Mouse (Mus musculus) forebrain, embryonic 11.5 days (tissue): ENCODE measurements around the gene Myo10. TPM values are rescaled to one million over a fixed set of nuclear protein-coding genes. Genes with fewer than 3 reads are reported as not detected.

Source experiments
- ATAC-seq: fragments of 200-750 bp; cut with Nextera tagmentation; replicated peaks from 2 replicates; pipeline ENCODE4 v1.8.0; 2017; ENCODE audit warnings: moderate TSS enrichment; ENCODE audit not compliant: low FRiP score
- DNase-seq: peaks from one replicate; pipeline ENCODE4 v3.0.0-alpha.2; 2017; ENCODE audit warnings: low spot score
- H3K27ac ChIP-seq: fragments of 300-500 bp; sonication (generic); 2 replicates; pipeline ENCODE4 v1.5.1; 2014; ENCODE audit warnings: low read depth, low read length
- H3K27me3 ChIP-seq: fragments of 300-500 bp; sonication (generic); 2 replicates; pipeline ENCODE4 v1.6.1; 2014; ENCODE audit warnings: mild to moderate bottlenecking, low read length, mixed read lengths; ENCODE audit not compliant: control insufficient read depth, insufficient read depth
- H3K36me3 ChIP-seq: fragments of 300-500 bp; sonication (generic); 2 replicates; pipeline ENCODE4 v1.6.1; 2014; ENCODE audit warnings: mild to moderate bottlenecking, low read length, moderate library complexity, mixed read lengths; ENCODE audit not compliant: control insufficient read depth, insufficient read depth
- H3K4me1 ChIP-seq: fragments of 300-500 bp; sonication (generic); replicated peaks from 2 replicates; pipeline ENCODE4 v1.6.1; 2014; ENCODE audit warnings: low read length, mixed read lengths; ENCODE audit not compliant: control insufficient read depth, insufficient read depth
- H3K4me2 ChIP-seq: fragments of 300-500 bp; sonication (generic); 2 replicates; pipeline ENCODE4 v1.6.1; 2014; ENCODE audit warnings: low read depth, mild to moderate bottlenecking, low read length, moderate library complexity, mixed read lengths; ENCODE audit not compliant: severe bottlenecking
- H3K4me3 ChIP-seq: fragments of 300-500 bp; sonication (generic); 2 replicates; pipeline ENCODE4 v1.5.1; 2014; ENCODE audit warnings: low read depth, low read length
- H3K9ac ChIP-seq: fragments of 300-500 bp; sonication (generic); 2 replicates; pipeline ENCODE4 v1.6.1; 2014; ENCODE audit warnings: low read length
- H3K9me3 ChIP-seq: fragments of 300-500 bp; sonication (generic); 2 replicates; pipeline ENCODE4 v1.6.1; 2016; ENCODE audit warnings: low read length, mixed read lengths; ENCODE audit not compliant: control insufficient read depth
- WGBS: fragments of 180-500 bp; shearing (Covaris S2); extraction: QIAGEN DNeasy Blood & Tissue Kit; methylation state at CpG from one replicate; pipeline ENCODE4 v1.1.7; 2014; 5-methylcytosine and 5-hydroxymethylcytosine counted together
- polyA plus RNA-seq: library from polyadenylated mRNA; unstranded; fragments of >200 nt; fragmentation: Nextera tagmentation; extraction: Ambion mirVana; gene quantifications from 2 replicates; pipeline ENCODE4 v1.2.1, GENCODE M21; 2014

The Myo10 gene
- polyA plus RNA-seq, 1 experiment from 2014 or later, result 72.6 TPM

DNA sequence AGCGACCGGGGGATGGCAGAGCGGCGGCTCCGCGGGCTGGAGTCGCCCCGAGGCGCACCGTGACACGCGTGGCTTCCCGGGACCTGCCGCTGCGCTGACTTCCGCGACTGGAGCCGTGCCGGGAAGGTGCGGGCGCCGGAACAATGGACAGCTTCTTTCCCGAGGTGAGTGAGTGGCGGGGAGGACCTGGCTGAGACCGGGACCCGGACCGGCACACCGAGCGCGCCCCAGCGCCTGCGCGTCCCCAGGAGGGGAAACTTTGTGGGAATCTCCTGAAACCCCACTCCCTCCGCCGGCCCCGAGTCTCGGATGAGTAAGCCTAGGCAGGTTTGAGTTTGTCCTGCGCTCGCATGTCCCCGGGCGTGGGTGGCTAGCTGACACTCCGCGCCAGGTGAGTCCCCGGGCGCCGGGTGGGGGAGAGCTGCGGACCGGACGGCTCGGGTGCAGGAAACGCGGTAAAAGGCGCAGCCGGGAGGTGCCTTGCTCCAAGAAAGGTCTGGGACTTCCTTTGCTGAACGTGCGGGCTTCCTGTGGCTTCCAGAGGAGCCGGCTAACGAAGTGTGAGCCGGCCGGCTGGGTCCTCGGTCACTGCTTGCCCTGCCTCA is 644 bp downstream of the Myo10 start:
- no peak for ATAC-seq
- peaks cover 10% of the 10 kb centered on the region; the same call in 1 of the 2 replicates for H3K27me3 ChIP-seq
- under 1% methylated on average over 53 of the region's 61 CpGs for WGBS

GRCm38 (mm10) chr15:25623556-25624180 is 1.3 kb downstream of the Myo10 start:
- H3K9ac ChIP-seq, result peak overlapping the region; percentile 76
- H3K4me3 ChIP-seq, result peak overlapping the region; percentile 74
- WGBS, result 9% methylated on average over 9 of the region's 9 CpGs
- H3K27ac ChIP-seq, result no peak overlapping the region
- ATAC-seq (no peak), DNase-seq (no peak)
- H3K27me3 ChIP-seq, result peaks cover 10% of the 10 kb centered on the region; the same call in 1 of the 2 replicates
- no peaks in the 10 kb centered on the region; the same call in 1 of the 2 replicates for H3K9me3 ChIP-seq
- H3K4me1 ChIP-seq, result peaks cover 1% of the 10 kb centered on the region; the same call in 1 of the 2 replicates
- peak overlapping the region; percentile 95 for H3K4me2 ChIP-seq
- no peaks in the 10 kb centered on the region for H3K36me3 ChIP-seq

More for the DNA sequence above, 644 bp downstream of the Myo10 start:
- Histone ChIP-seq H3K4me3 (peak overlapping the region; percentile 74), H3K4me1 (peaks cover 1% of the 10 kb centered on the region; the same call in 1 of the 2 replicates), H3K27ac (peak overlapping the region; percentile 53), H3K36me3 (no peaks in the 10 kb centered on the region), H3K4me2 (peak overlapping the region; percentile 95), H3K9me3 (no peaks in the 10 kb centered on the region), H3K9ac (peak overlapping the region; percentile 76)
- DNase-seq, result peak; percentile 79

DNA sequence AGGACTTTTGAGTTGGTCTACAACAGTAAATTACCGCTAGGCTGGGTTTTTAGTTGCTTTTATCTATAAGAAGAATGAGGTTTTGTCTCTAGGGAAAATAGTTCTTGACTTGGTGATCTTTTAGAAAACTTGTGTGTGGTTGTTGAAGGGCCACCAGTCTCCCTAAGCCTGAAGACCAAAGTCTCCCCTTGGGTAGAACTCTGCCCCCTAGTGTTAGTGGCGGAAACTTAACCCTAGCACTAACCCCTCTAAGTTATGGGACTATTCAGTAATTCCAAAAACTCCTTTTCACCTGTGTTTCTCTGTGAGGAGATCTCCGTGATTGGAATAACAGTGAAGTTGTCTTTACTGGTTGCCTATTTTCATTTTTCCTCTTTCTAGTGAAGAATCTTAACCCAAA is 1.9 kb downstream of the Myo10 start:
- H3K36me3 ChIP-seq, result no peaks in the 10 kb centered on the region
- H3K27ac ChIP-seq, result no peak overlapping the region
- no peak for DNase-seq
- no peak overlapping the region for H3K4me2 ChIP-seq
- no peaks in the 10 kb centered on the region; the same call in 1 of the 2 replicates for H3K9me3 ChIP-seq
- H3K27me3 ChIP-seq, result peaks cover 10% of the 10 kb centered on the region; the same call in 1 of the 2 replicates
- 53% methylated on average over 3 of the region's 3 CpGs for WGBS
- H3K4me3 ChIP-seq, result no peak overlapping the region; the same call in 1 of the 2 replicates
- H3K9ac ChIP-seq, result no peak overlapping the region
- H3K4me1 ChIP-seq, result peaks cover 1% of the 10 kb centered on the region; the same call in 1 of the 2 replicates
- no peak for ATAC-seq

DNA sequence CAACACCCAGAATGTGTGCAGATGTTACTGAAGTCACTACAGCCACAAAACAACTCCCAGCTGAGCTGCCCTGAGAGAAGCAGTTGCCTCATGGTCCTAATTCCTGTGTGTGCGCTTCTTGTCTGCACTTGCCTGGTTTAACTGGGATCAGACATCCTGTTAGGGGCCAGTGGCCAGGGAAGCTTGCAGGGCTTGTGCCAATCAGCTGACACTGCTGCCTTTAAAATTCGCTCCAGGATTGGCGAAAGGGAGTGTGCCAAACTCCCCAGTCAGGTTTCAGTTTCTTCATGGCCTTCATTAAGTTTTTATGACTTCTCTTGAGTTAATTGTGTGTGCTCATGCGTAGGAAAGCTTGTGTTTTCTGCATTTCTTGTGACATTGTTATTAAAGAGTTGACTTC is 3.1 kb downstream of the Myo10 start:
- Histone ChIP-seq H3K9me3 (no peaks in the 10 kb centered on the region; the same call in 1 of the 2 replicates), H3K4me3 (no peak overlapping the region), H3K4me1 (peaks cover 1% of the 10 kb centered on the region; the same call in 1 of the 2 replicates), H3K36me3 (no peaks in the 10 kb centered on the region), H3K27me3 (peaks cover 8% of the 10 kb centered on the region; the same call in 1 of the 2 replicates), H3K27ac (no peak overlapping the region), H3K4me2 (0 out of 2 replicates have a peak overlapping the region, but pooled peaks have one; percentile 9), H3K9ac (no peak overlapping the region)
- 75% methylated on average over 4 of the region's 4 CpGs for WGBS
- ATAC-seq (no peak), DNase-seq (no peak)

DNA sequence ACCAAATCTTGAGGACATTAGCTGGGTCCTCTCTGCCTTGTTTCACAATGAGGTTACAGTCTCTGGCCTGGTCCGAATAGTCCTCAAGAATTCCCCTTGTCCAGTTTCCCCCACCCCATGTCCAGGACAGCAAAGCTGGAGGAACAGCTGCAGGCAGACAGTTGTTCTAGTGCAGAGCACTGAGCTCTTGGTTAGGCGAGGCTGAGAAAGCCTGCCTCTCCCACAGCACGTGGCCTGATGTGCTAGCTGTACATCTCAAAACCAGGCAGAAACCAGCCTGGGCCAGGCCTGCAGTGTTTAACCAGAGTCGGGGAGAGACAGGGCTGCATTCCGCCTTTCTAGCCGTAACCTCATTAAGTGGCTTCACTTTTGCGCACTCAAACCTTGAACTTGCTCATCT is 4.7 kb downstream of the Myo10 start:
- no peak overlapping the region for H3K27ac ChIP-seq
- DNase-seq, result no peak
- 85% methylated on average over 7 of the region's 7 CpGs for WGBS

GRCm38 (mm10) chr15:25628251-25628650 is 5.9 kb downstream of the Myo10 start:
- no peak overlapping the region for H3K4me3 ChIP-seq
- no peaks in the 10 kb centered on the region for H3K27me3 ChIP-seq
- ATAC-seq (no peak), DNase-seq (no peak)
- H3K4me2 ChIP-seq, result no peak overlapping the region
- 87% methylated on average over 2 of the region's 2 CpGs for WGBS
- no peak overlapping the region for H3K9ac ChIP-seq
- H3K4me1 ChIP-seq, result 0 out of 2 replicates have a peak, but pooled peaks cover 1% of the 10 kb centered on the region
- H3K9me3 ChIP-seq, result no peaks in the 10 kb centered on the region; the same call in 1 of the 2 replicates
- H3K27ac ChIP-seq, result no peak overlapping the region
- H3K36me3 ChIP-seq, result no peaks in the 10 kb centered on the region

More for the DNA sequence above, 4.7 kb downstream of the Myo10 start:
- no peaks in the 10 kb centered on the region for H3K27me3 ChIP-seq
- H3K36me3 ChIP-seq, result no peaks in the 10 kb centered on the region
- no peak overlapping the region for H3K4me3 ChIP-seq
- no peak for ATAC-seq
- no peak overlapping the region for H3K4me2 ChIP-seq
- H3K9me3 ChIP-seq, result no peaks in the 10 kb centered on the region; the same call in 1 of the 2 replicates
- H3K4me1 ChIP-seq, result 0 out of 2 replicates have a peak, but pooled peaks cover 1% of the 10 kb centered on the region
- H3K9ac ChIP-seq, result no peak overlapping the region

- Histone ChIP-seq H3K27me3 (no peaks in the 10 kb centered on the region), H3K4me1 (no peaks in the 10 kb centered on the region), H3K27ac (no peak overlapping the region), H3K36me3 (no peaks in the 10 kb centered on the region), H3K9ac (no peak overlapping the region), H3K4me3 (no peak overlapping the region), H3K9me3 (no peaks in the 10 kb centered on the region; the same call in 1 of the 2 replicates), H3K4me2 (no peak overlapping the region)
- ATAC-seq, result no peak
- 80% methylated on average over 9 of the region's 9 CpGs for WGBS
- DNase-seq, result no peak
These were observed 8.4 kb downstream of the Myo10 start for GRCm38 (mm10) chr15:25630716-25631115.

DNA sequence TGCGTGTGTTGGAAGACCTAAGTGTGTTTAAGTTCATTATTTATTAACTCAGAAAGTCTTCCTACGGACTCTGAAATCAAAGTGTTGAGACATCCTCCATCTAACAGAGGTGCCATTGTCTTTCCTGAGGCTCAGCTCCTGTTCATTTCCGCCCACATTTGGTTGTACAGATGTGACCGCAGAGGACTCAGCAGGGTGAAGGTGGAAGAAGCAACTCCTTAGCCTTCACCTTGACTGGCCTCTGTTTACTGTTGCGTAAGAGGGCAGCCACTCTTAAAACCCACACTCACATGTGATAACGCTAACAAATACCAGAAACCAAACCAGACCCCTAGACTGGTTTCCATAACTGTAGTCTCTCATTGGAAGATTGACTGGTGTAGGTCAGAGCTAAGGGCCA is 9.0 kb downstream of the Myo10 start:
- Histone ChIP-seq H3K27me3 (no peaks in the 10 kb centered on the region), H3K4me1 (no peaks in the 10 kb centered on the region), H3K27ac (no peak overlapping the region), H3K9ac (no peak overlapping the region), H3K4me3 (no peak overlapping the region), H3K4me2 (no peak overlapping the region), H3K36me3 (no peaks in the 10 kb centered on the region), H3K9me3 (no peaks in the 10 kb centered on the region; the same call in 1 of the 2 replicates)
- WGBS, result 89% methylated on average over 6 of the region's 6 CpGs
- ATAC-seq (no peak), DNase-seq (no peak)
